Mouse (Mus musculus) ovary, postnatal 36 days (tissue): ENCODE data around the gene Olfr342.

Experiments used
- DNase-seq: peaks from one replicate; pipeline ENCODE4 v3.0.0; 2022; ENCODE audit warnings: low spot score, mixed read lengths

Gene Olfr342

DNA sequence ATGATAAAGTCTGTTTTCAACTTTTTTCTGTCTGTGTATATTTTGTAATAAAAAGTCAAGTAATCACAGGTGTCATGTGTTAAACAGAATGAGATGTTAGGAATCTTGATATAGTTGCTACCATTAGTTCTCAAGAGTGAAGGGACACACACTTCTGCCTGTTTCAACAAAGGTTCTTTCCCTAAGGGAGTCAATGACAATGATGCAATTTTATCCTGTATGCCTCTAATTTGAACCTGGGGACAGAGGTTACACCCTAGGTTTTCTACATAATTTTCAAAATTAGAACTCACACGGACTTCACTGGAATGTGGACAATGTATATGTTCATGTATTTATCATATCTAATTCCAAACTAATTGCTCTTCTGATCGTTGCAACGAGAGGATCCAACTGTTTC lies at the start of gene Olfr342:
Olfr342 (plus strand) TSS at position 301 of the 400 bp plus-strand sequence.
- no peak for DNase-seq

- DNase-seq = no peak
These were observed 42.4 kb upstream of the Olfr342 start, which contains the start of gene Olfr341 for GRCm38 (mm10) chr2:36482368-36482767. TSS of gene Olfr341 (minus strand) at chr2:36482468.

DNA sequence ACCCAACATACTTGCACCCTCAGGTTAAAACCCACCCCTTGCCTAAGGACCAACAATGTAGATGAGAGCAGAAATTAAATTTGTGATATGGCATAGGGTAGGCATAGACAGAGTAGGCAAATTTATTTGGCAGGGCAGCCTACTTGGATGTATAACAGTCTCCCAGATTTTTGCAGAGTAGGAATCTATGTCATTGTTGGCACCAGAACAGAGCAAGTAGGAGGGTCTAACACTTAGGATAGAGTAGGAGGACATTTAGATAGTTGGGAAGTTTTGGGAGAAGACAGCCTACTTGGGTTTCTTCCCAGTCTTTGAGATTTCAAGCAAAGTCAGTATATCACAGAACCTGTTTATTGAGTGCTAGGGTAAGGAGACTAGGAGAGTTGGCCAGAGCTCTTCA lies 40.4 kb downstream of the Olfr342 start:
- no peak for DNase-seq

- no peak for DNase-seq
These were observed 41.6 kb downstream of the Olfr342 start, which contains the start of gene Olfr344 for GRCm38 (mm10) chr2:36566362-36566761. TSS of gene Olfr344 (plus strand) at chr2:36566662.

GRCm38 (mm10) chr2:36567022-36567421 lies 42.2 kb downstream of the Olfr342 start:
- no peak for DNase-seq

DNA sequence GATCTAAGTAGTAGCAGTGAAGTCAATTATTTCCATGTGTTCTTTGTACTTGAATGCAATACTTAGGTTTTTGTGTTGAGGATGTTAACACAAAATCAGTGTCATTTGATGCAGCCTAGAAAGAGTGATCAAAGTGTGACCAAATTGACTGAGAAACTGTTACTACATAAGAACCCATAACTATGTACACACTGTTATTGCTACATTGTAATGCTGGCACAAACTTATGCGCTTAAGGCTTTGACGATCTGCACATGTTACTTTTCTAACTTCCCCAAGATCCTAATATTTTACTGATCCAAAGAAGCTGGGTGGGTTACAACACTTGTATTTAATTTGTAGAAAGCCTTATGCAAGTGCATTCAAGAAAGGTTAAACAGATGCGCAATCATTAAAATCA lies 43.0 kb downstream of the Olfr342 start:
- no peak for DNase-seq
